Mouse (Mus musculus): Measurements from ENCODE around the gene Fsd2. TPM values are rescaled to one million over a fixed set of nuclear protein-coding genes. Genes with fewer than 3 reads are reported as not detected.

The Fsd2 gene
- polyA plus RNA-seq, 1 experiment from 2014 or later: 0.73 TPM

DNA sequence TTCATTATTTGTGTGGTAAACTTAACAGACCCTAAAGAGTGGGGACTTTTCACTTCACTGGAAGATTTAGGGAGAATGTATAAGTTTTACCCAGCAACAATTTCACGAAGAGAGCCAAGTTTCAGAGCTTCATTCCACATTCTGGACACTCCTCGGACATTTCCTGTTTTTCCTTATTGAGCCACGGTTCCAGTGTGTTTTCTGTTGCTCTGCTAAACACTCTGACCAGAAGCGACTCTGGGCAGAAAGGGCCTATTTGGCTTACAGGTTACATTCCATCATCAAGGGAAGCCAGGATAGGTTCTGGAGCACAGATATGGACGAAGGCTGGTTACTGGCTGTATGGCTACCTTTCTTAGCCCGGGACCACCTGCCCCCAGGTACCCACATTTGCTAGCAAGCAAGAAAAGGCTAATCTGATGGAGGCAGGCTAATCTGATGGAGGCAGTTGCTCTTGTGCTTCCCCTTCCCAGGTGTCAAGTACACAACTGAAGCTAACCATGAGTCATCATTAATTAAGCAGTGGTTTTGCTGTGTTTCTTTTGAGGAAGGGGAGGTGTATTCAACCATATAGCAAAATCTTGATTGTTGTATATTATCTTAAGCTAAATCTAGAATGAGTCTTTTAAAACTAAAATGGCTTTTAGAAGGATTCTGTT is 6.0 kb upstream of the Fsd2 start:
- no peak for DNase-seq (ENCODE audit: low spot score)

DNA sequence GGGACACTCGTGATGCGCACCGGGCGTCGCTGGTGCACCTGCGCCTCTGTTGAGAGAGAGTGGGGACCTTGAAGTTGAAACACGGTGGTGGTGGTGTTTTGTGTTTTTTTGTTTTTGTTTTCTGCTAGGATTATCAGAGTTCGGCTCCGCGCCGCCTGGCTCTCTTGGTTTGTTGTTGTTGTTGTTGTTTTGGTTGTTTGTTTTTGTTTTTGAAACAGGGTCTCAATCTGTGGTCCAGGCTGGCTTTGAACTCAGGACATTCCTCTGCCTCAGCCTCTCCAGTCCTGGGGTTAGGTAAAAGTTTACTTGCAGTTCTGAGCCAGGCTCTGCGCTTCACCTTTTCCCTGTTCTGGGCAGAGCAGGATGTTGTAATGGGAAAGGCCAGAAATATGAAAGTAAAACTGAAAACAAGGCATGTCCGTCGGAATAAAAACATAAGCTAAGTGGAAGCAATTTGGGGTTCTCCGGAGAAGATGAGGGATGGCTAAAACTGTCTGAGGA is 5.2 kb upstream of the Fsd2 start:
- DNase-seq (ENCODE audit: low spot score): no peak

DNA sequence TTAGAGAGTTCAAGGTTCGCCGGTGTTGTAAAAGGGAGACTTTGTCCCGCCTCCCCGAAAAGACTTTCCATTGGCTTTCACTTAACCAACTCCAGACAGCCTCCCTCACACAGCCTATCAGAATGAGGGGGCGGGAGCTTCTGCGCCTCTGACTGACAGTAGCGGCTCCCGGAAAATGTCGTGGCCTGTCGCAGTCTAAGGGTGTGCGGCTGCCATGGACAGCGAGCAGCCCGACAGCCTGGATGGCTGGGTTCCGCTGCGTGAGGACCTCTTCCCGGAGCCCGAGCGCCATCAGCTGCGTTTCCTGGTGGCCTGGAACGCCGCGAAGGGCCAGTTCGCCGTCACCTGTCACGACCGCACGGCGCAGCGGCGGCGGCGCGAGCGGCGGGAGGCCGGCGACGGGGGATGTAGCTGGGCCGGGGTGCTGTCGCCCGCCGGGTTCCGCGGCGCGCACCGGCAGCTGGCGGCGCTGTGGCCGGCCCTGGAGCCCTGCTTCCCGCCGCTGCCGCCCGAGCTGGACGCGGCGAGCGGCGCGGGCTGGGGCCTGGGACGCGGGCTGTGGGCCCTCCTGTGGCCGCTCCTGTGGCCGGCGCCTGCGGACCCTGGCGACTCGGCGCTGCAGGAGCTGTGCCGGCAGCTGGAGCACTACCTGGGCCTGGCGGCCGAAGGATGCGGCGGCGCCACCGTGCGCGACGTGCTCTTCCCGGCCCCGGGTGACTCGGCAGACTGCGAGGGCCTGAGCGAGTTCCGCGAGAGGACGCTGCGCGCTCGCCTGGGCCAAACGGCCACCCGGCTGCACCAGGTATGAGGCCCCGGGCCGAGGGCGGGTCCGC is 4.6 kb upstream of the Fsd2 start, which contains the start of gene Whamm:
Gene Whamm (plus strand): TSS at position 159 of the 833 bp plus-strand sequence.
- peak; percentile 95 for DNase-seq (ENCODE audit: low spot score)

GRCm38 (mm10) chr7:81570752-81571107 is 4.0 kb upstream of the Fsd2 start:
- DNase-seq (ENCODE audit: low spot score): no peak

DNA sequence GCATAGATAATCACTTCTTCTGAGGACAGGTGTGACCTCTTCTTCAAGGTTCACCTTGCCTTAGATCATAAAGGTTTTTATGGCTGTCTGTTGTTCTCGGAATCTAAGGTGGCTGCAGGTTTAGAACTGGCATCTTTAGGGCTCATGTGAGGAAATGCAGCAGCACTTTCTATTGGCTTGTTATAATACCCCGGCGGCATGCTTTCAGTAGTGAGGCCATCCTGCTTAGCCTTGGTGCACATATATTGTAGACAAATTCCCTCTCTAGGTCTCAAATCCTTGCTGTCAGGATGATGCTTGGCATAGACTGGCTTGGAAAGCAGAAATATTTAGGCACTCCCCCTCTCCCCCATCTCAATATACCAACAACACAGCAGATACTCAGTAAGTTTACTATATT is 3.5 kb upstream of the Fsd2 start:
- DNase-seq (ENCODE audit: low spot score): no peak

GRCm38 (mm10) chr7:81569851-81570250 is 3.1 kb upstream of the Fsd2 start:
- no peak for DNase-seq (ENCODE audit: low spot score)

- no peak for DNase-seq (ENCODE audit: low spot score)
These were observed 652 bp upstream of the Fsd2 start for GRCm38 (mm10) chr7:81567396-81567795.

GRCm38 (mm10) chr7:81566332-81566731 is 412 bp downstream of the Fsd2 start:
- no peak for DNase-seq (ENCODE audit: low spot score)

GRCm38 (mm10) chr7:81565381-81566055 is 1.2 kb downstream of the Fsd2 start:
- no peak for DNase-seq (ENCODE audit: low spot score)

DNA sequence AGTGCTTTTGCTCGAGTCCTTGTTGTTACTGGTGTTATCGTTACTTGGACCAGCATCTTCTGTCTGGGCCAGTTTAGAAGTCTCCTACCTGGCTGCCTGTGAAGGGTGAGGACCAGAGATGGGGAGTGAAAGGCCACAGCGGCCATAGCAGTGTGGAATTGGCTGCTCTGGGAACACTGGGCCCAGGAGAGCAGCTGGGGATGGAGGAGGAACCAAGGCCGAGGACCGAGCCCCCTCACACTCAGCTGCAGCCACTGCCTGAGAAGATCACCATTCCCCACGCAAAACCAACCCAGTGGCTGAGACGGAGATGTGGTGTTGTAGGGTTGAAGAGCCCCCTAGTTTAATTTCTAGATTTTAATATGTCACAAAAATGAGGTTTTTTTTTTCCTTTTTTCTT is 2.0 kb downstream of the Fsd2 start:
- no peak for DNase-seq (ENCODE audit: low spot score)

- DNase-seq (ENCODE audit: low spot score): no peak
These were observed 3.2 kb downstream of the Fsd2 start for GRCm38 (mm10) chr7:81563506-81564015.

DNA sequence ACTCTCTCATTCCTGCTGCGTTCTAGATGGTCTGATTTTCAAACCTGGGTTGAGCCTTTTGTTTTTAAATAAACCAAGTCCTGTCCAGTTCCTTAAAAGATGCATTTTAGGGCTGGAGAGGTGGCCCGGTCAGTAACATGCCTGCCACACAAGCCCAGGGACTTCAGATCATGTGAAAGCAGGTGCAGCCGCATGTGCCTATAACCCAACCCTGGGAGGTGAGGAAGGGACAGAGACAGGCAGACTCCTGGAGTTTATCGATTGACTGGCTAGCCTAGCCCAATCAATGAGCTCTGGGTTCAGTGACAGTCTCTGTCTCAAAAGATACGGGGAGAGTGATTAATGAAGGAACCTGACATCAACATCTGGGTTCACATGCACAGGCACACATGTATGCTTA is 5.5 kb downstream of the Fsd2 start:
- DNase-seq (ENCODE audit: low spot score): no peak

GRCm38 (mm10) chr7:81560101-81561049 is 6.4 kb downstream of the Fsd2 start:
- DNase-seq (ENCODE audit: low spot score): no peak

DNA sequence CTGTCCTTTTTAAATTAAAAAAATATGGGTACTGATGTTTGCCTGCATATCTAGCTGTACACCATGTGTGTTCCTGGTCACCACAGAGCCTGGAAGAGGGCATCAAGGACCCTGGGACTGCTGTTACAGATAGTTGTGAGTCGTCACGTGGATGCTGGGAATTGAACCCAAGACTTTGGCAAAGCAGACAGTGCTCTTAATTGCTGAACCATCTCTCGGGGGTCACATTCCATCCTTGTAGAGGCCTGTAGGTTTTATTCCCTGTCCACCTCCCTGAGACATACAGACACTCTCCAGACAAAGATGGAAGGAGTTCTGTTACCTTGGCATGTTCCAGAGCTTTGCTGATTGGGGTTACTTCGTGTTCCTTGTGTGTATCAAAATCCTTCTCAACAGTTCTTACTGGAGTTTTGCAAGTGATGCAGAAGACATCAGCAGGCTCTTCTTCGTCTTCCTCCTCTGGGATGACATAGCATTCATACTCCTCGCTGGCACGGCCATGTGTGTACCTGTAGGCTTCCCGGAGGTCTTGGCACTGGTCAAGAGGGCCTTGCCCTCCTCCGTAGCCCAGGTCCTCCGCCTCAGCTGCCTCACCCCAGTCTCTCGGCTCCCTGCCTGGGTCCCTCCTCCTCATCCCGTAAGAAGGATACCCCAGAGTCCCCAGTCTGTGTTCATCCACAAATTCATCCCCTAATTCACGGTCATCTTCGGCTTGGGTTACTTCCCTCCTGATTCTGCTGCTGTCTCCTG is 7.3 kb downstream of the Fsd2 start:
- DNase-seq (ENCODE audit: low spot score): no peak

DNA sequence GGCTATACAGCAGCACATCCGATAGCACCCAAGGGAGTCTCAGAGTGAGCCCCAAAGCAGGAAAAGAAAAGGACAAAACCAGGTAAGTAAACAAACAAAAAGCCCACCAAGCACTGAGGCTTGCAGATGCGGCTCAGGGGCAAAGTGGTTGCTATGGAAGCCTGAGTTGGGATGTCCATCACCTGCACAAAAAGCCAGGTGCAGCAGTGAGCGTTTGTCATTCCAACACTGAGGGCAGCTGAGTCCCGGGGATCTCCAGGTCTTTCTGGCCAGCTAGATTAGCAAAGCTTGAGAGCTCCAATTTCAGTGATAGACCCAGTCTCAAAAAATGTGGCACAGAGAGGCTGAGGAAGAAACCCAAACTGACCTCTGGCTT is 8.8 kb downstream of the Fsd2 start:
- DNase-seq (ENCODE audit: low spot score): no peak

- DNase-seq (ENCODE audit: low spot score): no peak
These were observed 9.3 kb downstream of the Fsd2 start for GRCm38 (mm10) chr7:81557252-81557984.

- DNase-seq (ENCODE audit: low spot score): no peak
These were observed 9.9 kb downstream of the Fsd2 start for GRCm38 (mm10) chr7:81556839-81557238.

- peak; percentile 53 for DNase-seq (ENCODE audit: low spot score)
These were observed 12.4 kb downstream of the Fsd2 start for GRCm38 (mm10) chr7:81554369-81554768.

GRCm38 (mm10) chr7:81553589-81553988 is 13.2 kb downstream of the Fsd2 start:
- no peak for DNase-seq (ENCODE audit: low spot score)
